Mouse (Mus musculus): Measurements from ENCODE around the gene Olfr211. TPM values are rescaled to one million over a fixed set of nuclear protein-coding genes. Genes with fewer than 3 reads are reported as not detected.
"Not testable (repeated sequence)": the region's sequence is repeated elsewhere in the genome, so short reads cannot be mapped to it uniquely, and the experiment has no call there.

Gene Olfr211
- polyA plus RNA-seq, 1 experiment from 2014 or later = not detected

GRCm38 (mm10) chr6:116468081-116468480 lies 20.8 kb upstream of the Olfr211 start:
- Histone ChIP-seq H3K4me1 (ENCODE audit: control insufficient read depth, insufficient read depth, low read length) (no peaks in the 10 kb centered on the region), H3K9me3 (replicated peaks; ENCODE audit: control insufficient read depth, low read length) (no peaks in the 10 kb centered on the region), H3K27ac (ENCODE audit: low read depth, low read length) (no peak overlapping the region), H3K9ac (ENCODE audit: low read length) (no peak overlapping the region), H3K27me3 (replicated peaks; ENCODE audit: control insufficient read depth, insufficient read depth, low read length) (no peaks in the 10 kb centered on the region), H3K4me3 (ENCODE audit: low read depth, low read length) (no peak overlapping the region), H3K36me3 (ENCODE audit: control insufficient read depth, insufficient read depth, low read length) (no peaks in the 10 kb centered on the region), H3K4me2 (ENCODE audit: low read length) (no peak overlapping the region)
- DNase-seq (ENCODE audit: low spot score) = peak; percentile 39
- 42% methylated on average over 3 of the region's 3 CpGs for WGBS
- no peak for ATAC-seq

- H3K36me3 ChIP-seq (ENCODE audit: control insufficient read depth, insufficient read depth, low read length) = no peaks in the 10 kb centered on the region
- ATAC-seq = no peak
- no peak overlapping the region for H3K27ac ChIP-seq (ENCODE audit: low read depth, low read length)
- H3K27me3 ChIP-seq (replicated peaks; ENCODE audit: control insufficient read depth, insufficient read depth, low read length) = no peaks in the 10 kb centered on the region
- no peak overlapping the region for H3K4me3 ChIP-seq (ENCODE audit: low read depth, low read length)
- WGBS = 73% methylated on average over 1 of the region's 1 CpGs
- H3K9me3 ChIP-seq (replicated peaks; ENCODE audit: control insufficient read depth, low read length) = no peaks in the 10 kb centered on the region
- no peak overlapping the region for H3K4me2 ChIP-seq (ENCODE audit: low read length)
- H3K4me1 ChIP-seq (ENCODE audit: control insufficient read depth, insufficient read depth, low read length) = no peaks in the 10 kb centered on the region
- no peak for DNase-seq (ENCODE audit: low spot score)
- no peak overlapping the region for H3K9ac ChIP-seq (ENCODE audit: low read length)
These were observed 3.8 kb upstream of the Olfr211 start for GRCm38 (mm10) chr6:116485081-116485480.

GRCm38 (mm10) chr6:116486833-116487232 lies 2.1 kb upstream of the Olfr211 start:
- H3K9ac ChIP-seq (ENCODE audit: low read length) = no peak overlapping the region
- ATAC-seq = no peak
- no peak overlapping the region for H3K4me2 ChIP-seq (ENCODE audit: low read length)
- no peak for DNase-seq (ENCODE audit: low spot score)
- no peak overlapping the region for H3K4me3 ChIP-seq (ENCODE audit: low read depth, low read length)
- no peaks in the 10 kb centered on the region for H3K9me3 ChIP-seq (replicated peaks; ENCODE audit: control insufficient read depth, low read length)
- no peak overlapping the region for H3K27ac ChIP-seq (ENCODE audit: low read depth, low read length)
- 58% methylated on average over 1 of the region's 1 CpGs for WGBS
- H3K27me3 ChIP-seq (replicated peaks; ENCODE audit: control insufficient read depth, insufficient read depth, low read length) = no peaks in the 10 kb centered on the region
- no peaks in the 10 kb centered on the region for H3K4me1 ChIP-seq (ENCODE audit: control insufficient read depth, insufficient read depth, low read length)
- no peaks in the 10 kb centered on the region for H3K36me3 ChIP-seq (ENCODE audit: control insufficient read depth, insufficient read depth, low read length)

DNA sequence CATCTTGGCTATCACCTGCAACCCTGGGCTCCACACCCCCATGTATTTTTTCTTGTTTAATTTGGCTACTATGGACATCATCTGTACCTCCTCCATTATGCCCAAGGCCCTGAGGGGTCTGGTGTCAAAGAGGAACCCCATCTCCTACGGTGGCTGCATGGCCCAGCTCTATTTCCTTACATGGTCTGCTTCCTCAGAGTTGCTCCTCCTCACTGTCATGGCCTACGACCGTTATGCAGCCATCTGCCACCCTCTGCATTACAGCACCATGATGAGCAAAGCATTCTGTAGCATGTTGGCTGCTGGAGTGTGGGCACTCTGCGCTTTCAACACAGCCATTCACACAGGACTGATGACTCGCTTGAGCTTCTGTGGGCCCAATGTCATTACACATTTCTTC lies 4.9 kb downstream of the Olfr211 start:
- WGBS = 87% methylated on average over 5 of the region's 5 CpGs
- no peak overlapping the region for H3K4me2 ChIP-seq (ENCODE audit: low read length)
- H3K27ac ChIP-seq (ENCODE audit: low read depth, low read length) = no peak overlapping the region
- H3K27me3 ChIP-seq (replicated peaks; ENCODE audit: control insufficient read depth, insufficient read depth, low read length) = no peaks in the 10 kb centered on the region
- H3K4me1 ChIP-seq (ENCODE audit: control insufficient read depth, insufficient read depth, low read length) = no peaks in the 10 kb centered on the region
- no peak overlapping the region for H3K4me3 ChIP-seq (ENCODE audit: low read depth, low read length)
- H3K9ac ChIP-seq (ENCODE audit: low read length) = no peak overlapping the region
- DNase-seq (ENCODE audit: low spot score) = no peak
- no peaks in the 10 kb centered on the region for H3K9me3 ChIP-seq (replicated peaks; ENCODE audit: control insufficient read depth, low read length)
- no peak for ATAC-seq
- no peaks in the 10 kb centered on the region for H3K36me3 ChIP-seq (ENCODE audit: control insufficient read depth, insufficient read depth, low read length)

- H3K36me3 ChIP-seq (ENCODE audit: control insufficient read depth, insufficient read depth, low read length) = no peaks in the 10 kb centered on the region
- 85% methylated on average over 1 of the region's 1 CpGs for WGBS
- no peaks in the 10 kb centered on the region for H3K9me3 ChIP-seq (replicated peaks; ENCODE audit: control insufficient read depth, low read length)
- no peak overlapping the region for H3K4me2 ChIP-seq (ENCODE audit: low read length)
- ATAC-seq (no peak), DNase-seq (ENCODE audit: low spot score) (no peak)
- H3K4me1 ChIP-seq (ENCODE audit: control insufficient read depth, insufficient read depth, low read length) = no peaks in the 10 kb centered on the region
- H3K27me3 ChIP-seq (replicated peaks; ENCODE audit: control insufficient read depth, insufficient read depth, low read length) = no peaks in the 10 kb centered on the region
- H3K27ac ChIP-seq (ENCODE audit: low read depth, low read length) = no peak overlapping the region
- H3K4me3 ChIP-seq (ENCODE audit: low read depth, low read length) = no peak overlapping the region
- H3K9ac ChIP-seq (ENCODE audit: low read length) = no peak overlapping the region
These were observed 7.1 kb downstream of the Olfr211 start for GRCm38 (mm10) chr6:116495960-116496359.

DNA sequence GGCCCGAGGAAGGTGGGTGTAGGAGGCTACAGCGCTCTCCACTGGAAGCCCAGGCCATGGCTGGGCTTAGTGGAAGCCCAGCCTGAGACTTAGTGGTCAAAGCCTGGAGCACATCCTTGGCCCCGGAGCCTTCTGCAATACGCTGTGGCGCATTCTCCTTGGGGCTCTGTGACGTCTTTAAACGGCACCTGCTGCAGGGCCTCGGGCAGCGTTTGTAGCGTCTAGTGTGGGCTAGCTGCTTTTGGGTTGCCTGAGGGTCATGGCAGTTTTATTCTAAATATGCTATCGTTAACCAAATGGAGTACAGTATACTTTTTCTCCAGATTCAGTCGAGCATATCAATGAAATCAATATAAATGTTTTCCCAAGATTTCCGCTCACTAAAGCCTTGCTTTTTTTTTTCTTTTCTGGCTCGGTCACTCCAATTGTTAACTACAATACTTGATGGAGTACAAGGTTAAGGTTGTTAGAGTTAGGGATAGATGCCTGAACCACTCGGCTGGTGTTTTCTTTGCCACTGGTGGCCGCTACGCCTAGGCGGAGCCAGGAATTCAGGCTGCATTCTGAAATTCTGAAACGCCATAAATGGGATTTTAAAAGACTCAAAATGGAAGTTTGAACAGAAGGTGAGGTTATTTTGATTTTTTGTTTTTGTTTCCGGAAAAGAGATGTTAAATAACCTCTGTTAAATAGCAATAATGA lies 17.6 kb downstream of the Olfr211 start, which contains the start of gene Olfr212:
Olfr212 (plus strand) TSS at position 215 of the 702 bp plus-strand sequence.
- 93% methylated on average over 19 of the region's 20 CpGs for WGBS
- not testable (repeated sequence) for H3K9ac ChIP-seq (ENCODE audit: low read length); H3K4me3 ChIP-seq (ENCODE audit: low read depth, low read length); H3K36me3 ChIP-seq (ENCODE audit: control insufficient read depth, insufficient read depth, low read length); DNase-seq (ENCODE audit: low spot score); H3K27ac ChIP-seq (ENCODE audit: low read depth, low read length); H3K27me3 ChIP-seq (replicated peaks; ENCODE audit: control insufficient read depth, insufficient read depth, low read length); H3K4me2 ChIP-seq (ENCODE audit: low read length); H3K4me1 ChIP-seq (ENCODE audit: control insufficient read depth, insufficient read depth, low read length); ATAC-seq; H3K9me3 ChIP-seq (replicated peaks; ENCODE audit: control insufficient read depth, low read length)

GRCm38 (mm10) chr6:116514832-116515231 lies 25.9 kb downstream of the Olfr211 start:
- Histone ChIP-seq H3K27me3 (replicated peaks; ENCODE audit: control insufficient read depth, insufficient read depth, low read length) (no peaks in the 10 kb centered on the region), H3K4me2 (ENCODE audit: low read length) (no peak overlapping the region), H3K4me3 (ENCODE audit: low read depth, low read length) (no peak overlapping the region), H3K36me3 (ENCODE audit: control insufficient read depth, insufficient read depth, low read length) (no peaks in the 10 kb centered on the region), H3K27ac (ENCODE audit: low read depth, low read length) (no peak overlapping the region), H3K4me1 (ENCODE audit: control insufficient read depth, insufficient read depth, low read length) (no peaks in the 10 kb centered on the region), H3K9me3 (replicated peaks; ENCODE audit: control insufficient read depth, low read length) (no peaks in the 10 kb centered on the region), H3K9ac (ENCODE audit: low read length) (no peak overlapping the region)
- ATAC-seq (no peak), DNase-seq (ENCODE audit: low spot score) (no peak)

DNA sequence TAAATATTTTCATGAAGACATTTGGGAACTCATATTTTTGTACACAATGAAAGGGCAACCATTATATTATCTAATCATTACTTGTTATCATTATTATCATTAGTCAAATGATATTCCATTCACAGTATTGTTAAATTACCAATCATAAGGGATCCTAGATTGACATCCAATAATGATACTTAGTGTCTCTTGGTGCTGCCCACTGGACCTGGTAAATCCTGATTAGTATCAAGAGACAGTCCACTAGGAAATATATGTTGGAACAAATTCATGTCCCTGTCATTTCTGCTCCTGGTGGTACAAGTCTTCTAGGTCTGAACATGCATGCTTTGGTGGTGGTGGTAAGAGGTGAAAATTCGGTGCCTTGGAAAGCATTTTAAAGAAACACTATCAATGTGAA lies 49.3 kb downstream of the Olfr211 start, which contains the start of gene Olfr213:
Olfr213 (plus strand) TSS at position 301 of the 400 bp plus-strand sequence.
- Histone ChIP-seq H3K9ac (ENCODE audit: low read length) (no peak within 1 kb of the TSS), H3K4me1 (ENCODE audit: control insufficient read depth, insufficient read depth, low read length) (no peaks in the 10 kb centered on the region), H3K27me3 (replicated peaks; ENCODE audit: control insufficient read depth, insufficient read depth, low read length) (no peaks in the 10 kb centered on the region), H3K9me3 (replicated peaks; ENCODE audit: control insufficient read depth, low read length) (no peaks in the 10 kb centered on the region), H3K27ac (ENCODE audit: low read depth, low read length) (no peak within 1 kb of the TSS), H3K36me3 (ENCODE audit: control insufficient read depth, insufficient read depth, low read length) (no peaks in the 10 kb centered on the region), H3K4me3 (ENCODE audit: low read depth, low read length) (no peak within 1 kb of the TSS), H3K4me2 (ENCODE audit: low read length) (no peak within 1 kb of the TSS)
- 94% methylated on average over 1 of the region's 1 CpGs for WGBS
- ATAC-seq = no peak
- no peak for DNase-seq (ENCODE audit: low spot score)

GRCm38 (mm10) chr6:116542500-116542899 lies 53.6 kb downstream of the Olfr211 start:
- Histone ChIP-seq H3K9ac (ENCODE audit: low read length) (no peak overlapping the region), H3K36me3 (ENCODE audit: control insufficient read depth, insufficient read depth, low read length) (no peaks in the 10 kb centered on the region), H3K4me2 (ENCODE audit: low read length) (no peak overlapping the region), H3K4me1 (ENCODE audit: control insufficient read depth, insufficient read depth, low read length) (no peaks in the 10 kb centered on the region), H3K9me3 (replicated peaks; ENCODE audit: control insufficient read depth, low read length) (no peaks in the 10 kb centered on the region), H3K27me3 (replicated peaks; ENCODE audit: control insufficient read depth, insufficient read depth, low read length) (no peaks in the 10 kb centered on the region), H3K4me3 (ENCODE audit: low read depth, low read length) (no peak overlapping the region), H3K27ac (ENCODE audit: low read depth, low read length) (no peak overlapping the region)
- WGBS = 91% methylated on average over 2 of the region's 2 CpGs
- no peak for ATAC-seq
- DNase-seq (ENCODE audit: low spot score) = no peak
